Mouse (Mus musculus): ENCODE measurements around the gene Slpi.

DNA sequence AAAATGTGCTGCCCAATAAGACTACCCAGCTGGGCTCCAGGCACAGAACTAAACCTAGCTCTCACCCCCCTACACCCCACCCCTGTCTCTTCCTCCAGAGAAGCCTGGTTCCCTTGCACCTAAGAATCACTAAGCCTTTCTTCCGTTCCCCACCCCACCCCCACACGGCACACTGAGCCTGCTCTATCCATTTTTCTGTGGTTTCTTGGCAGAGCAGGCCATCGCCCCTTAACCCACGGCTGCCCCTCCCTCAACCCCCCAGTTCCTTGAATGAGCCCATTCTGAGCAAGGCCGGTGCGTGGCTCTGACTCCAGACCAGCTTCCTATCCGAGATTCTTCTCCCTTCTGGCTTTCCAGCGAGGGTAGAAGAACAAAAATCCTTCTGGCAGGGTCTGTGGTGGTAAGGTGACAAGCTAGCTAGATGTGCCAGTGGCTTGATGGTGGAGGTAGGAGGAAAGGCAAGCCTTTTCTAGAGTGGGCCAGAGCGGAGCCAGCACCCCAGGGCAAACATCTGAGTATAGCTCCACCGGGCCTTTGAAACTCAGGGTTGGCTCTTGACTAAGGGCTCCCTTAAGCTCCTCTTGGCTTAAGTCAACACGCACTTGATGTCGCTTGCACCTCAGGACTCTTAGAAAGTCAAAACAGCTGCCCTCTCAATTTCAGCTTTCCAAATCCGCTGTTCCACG is 14.6 kb upstream of the Slpi start:
- TF ChIP-seq CTCF (IDR thresholded peaks at IDR 0.05; ENCODE audit: control insufficient read depth, insufficient read depth, insufficient read length) (no peak), USF1 (IDR thresholded peaks at IDR 0.05; ENCODE audit: low read depth) (no peak), MYOD1 (IDR thresholded peaks at IDR 0.05; ENCODE audit: control insufficient read depth, insufficient read length, low read depth) (no peak), CEBPB (IDR thresholded peaks at IDR 0.05; ENCODE audit: low read depth) (no peak)
